Mouse (Mus musculus): ENCODE measurements around the gene Gpld1. TPM values are rescaled to one million over a fixed set of nuclear protein-coding genes. Genes with fewer than 3 reads are reported as not detected.

Gpld1 gene
- total RNA-seq (2021), result 10 to 100 TPM; 11.9 to 20.7 TPM

GRCm38 (mm10) chr13:24942512-24943282, at the start of gene Gpld1:
Gpld1 (plus strand) TSS chr13:24943152.
- DNase-seq (ENCODE audit: extremely low spot score in 1 of 2, low spot score in 1 of 2), result no peak

DNA sequence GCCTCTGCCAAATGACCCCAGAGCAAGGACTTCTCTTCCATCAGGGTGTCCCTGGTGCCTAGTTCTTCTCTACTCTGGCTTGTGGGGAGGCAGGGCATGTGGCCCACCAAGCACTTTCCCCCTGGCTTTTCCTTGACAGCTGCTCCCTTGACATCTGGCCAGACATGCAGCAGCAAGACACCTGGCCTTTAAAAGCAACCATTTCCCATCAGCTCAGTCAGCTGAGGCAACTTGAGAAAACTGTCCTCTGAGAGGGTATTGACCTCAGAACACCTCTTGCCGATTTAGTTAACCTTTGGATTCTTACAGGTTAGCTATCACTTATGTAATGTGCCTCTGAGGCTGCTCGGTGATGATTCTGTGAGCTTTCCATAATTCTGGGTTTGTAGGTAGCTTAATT, 49.1 kb upstream of the Gpld1 start:
- no peak for DNase-seq (ENCODE audit: extremely low spot score in 1 of 2, low spot score in 1 of 2)

DNA sequence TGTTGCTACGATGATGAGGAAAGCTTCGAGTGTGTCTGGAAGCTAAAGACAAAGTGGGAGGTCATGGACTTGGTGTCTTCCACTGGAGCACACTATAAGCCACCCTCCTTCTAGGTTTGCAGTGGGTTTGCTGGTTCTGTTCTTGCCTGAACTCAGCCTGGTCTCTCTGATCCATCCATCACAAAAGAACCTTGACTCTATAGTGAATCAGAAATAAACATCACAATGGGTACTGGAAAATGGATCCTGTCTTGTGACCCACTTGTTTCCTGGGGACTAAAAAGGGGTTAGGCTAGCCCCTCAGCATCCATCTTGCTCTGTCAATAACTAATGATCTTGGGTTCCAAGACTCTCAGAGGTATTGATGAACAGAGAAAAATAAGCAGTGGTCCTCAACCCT, 41.0 kb upstream of the Gpld1 start:
- no peak for DNase-seq (ENCODE audit: extremely low spot score in 1 of 2, low spot score in 1 of 2)

GRCm38 (mm10) chr13:24903412-24903811, 39.5 kb upstream of the Gpld1 start:
- no peak for DNase-seq (ENCODE audit: extremely low spot score in 1 of 2, low spot score in 1 of 2)

- no peak for DNase-seq (ENCODE audit: extremely low spot score in 1 of 2, low spot score in 1 of 2)
Observed at GRCm38 (mm10) chr13:24905422-24905821, 37.5 kb upstream of the Gpld1 start.

- no peak for DNase-seq (ENCODE audit: extremely low spot score in 1 of 2, low spot score in 1 of 2)
Observed at GRCm38 (mm10) chr13:24906831-24907570, 36.0 kb upstream of the Gpld1 start.

GRCm38 (mm10) chr13:24909112-24909511, 33.8 kb upstream of the Gpld1 start:
- DNase-seq (ENCODE audit: extremely low spot score in 1 of 2, low spot score in 1 of 2), result no peak

DNA sequence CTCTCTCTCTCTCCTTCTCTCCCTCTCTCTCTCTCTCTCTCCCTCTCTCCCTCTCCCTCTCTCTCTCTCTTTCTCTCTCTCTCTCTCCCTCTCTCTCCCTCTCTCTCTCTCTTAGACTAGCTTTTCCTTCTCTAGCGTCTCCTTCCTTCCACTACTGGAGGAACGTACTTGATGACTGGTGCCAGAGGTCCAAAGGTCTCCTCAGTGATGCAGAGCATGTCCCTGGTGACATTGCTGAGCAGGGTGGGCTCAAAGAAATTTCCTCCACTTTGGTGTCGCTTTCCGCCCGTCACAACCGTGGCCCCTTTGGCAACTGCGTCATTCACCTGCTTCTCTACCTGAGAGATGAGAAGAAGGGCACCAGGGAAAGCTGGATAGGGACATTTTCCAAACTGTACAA, 29.4 kb upstream of the Gpld1 start:
- no peak for DNase-seq (ENCODE audit: extremely low spot score in 1 of 2, low spot score in 1 of 2)

- DNase-seq (ENCODE audit: extremely low spot score in 1 of 2, low spot score in 1 of 2), result no peak
Observed at GRCm38 (mm10) chr13:24914915-24915314, 28.0 kb upstream of the Gpld1 start.

DNA sequence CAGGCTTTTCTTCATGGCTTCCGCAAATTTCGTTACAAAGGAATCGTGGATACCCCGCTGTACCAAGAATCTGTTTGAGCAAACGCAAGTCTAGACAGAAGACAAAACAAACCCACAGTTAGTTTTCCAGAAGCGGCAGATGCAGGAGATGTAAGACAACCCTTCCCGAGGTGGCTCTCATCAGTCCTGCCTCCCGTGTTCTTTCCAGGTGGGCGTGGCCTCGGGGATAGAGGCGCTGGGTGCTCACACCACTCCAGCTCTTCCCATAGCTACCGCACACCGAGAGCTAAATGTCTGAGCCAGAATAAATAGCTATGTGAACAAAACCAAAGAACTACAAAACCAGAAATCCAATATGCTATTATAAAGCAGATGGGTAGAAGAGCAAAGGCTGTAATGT, 27.1 kb upstream of the Gpld1 start:
- DNase-seq (ENCODE audit: extremely low spot score in 1 of 2, low spot score in 1 of 2), result no peak

DNA sequence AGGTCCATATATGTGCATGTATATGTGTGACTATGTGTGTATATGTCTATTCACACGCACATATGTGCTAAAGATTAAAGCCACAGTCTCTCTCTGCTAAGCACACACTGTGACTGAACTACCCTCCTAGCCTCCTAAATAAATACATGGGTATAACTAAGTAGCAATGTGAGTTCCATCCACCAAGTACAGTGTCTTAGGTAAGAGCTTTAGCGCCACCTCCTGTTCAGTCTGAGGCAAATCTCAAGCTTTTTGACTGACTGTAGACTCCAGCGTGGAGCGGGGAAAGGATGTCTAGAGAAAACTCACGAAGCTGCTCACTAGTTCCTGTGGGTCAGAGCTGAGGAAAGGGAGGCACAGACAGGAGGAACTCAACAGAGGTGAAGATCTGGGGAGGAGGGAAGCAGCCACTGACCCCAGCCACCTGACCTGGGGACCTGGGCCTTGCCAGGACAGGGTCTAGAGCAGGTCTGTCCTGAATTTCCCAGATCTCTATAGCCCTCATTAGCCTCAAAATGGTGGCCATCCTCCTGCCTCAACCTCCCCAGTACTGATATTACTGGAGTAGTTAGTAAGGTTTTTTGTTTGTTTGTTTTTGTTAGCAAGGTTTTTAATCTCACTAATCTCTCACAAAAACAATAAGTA, 22.5 kb upstream of the Gpld1 start:
- DNase-seq (ENCODE audit: extremely low spot score in 1 of 2, low spot score in 1 of 2), result peak in 1 of 2 experiments; percentile 46

GRCm38 (mm10) chr13:24921281-24921680, 21.7 kb upstream of the Gpld1 start:
- DNase-seq (ENCODE audit: extremely low spot score in 1 of 2, low spot score in 1 of 2), result no peak

DNA sequence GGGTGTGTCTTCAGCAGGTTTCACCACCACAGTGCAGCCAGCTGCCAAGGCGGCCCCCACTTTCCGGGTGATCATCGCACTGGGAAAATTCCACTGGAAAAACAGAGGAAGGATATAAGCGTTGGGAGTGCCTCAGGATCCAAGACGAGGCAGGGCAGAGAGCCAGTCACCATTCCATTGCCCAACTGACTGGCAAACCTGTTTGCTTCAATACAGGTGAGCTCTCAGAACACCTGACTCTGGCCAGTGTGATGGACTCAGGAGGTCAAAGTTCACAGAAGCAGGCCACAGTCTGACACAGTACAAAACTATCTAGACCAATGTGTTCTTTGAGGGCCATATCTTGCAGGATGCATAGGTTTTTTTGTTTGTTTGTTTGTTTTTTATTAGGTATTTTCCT, 19.0 kb upstream of the Gpld1 start:
- DNase-seq (ENCODE audit: extremely low spot score in 1 of 2, low spot score in 1 of 2), result no peak

DNA sequence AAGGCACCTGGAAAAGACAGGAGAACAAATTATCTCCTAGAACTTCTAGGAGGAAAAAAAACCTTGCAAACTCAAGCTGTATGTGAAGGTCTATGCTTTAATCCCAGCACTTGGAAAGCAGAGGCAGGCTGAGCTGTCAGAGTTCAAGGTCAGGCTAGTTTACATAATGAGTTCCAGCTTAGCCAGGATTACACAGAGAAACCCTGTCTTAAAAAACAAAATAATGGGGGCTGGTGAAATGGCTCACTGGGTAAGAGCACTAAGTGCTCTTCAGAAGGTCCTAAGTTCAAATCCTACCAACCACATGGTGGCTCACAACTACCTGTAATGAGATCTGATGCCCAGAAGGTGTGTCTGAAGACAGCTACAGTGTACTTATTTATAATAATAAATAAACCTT, 12.4 kb upstream of the Gpld1 start:
- DNase-seq (ENCODE audit: extremely low spot score in 1 of 2, low spot score in 1 of 2), result no peak

GRCm38 (mm10) chr13:24933199-24933598, 9.8 kb upstream of the Gpld1 start:
- DNase-seq (ENCODE audit: extremely low spot score in 1 of 2, low spot score in 1 of 2), result no peak

- DNase-seq (ENCODE audit: extremely low spot score in 1 of 2, low spot score in 1 of 2), result no peak
Observed at GRCm38 (mm10) chr13:24936772-24937107, 6.2 kb upstream of the Gpld1 start.

- DNase-seq (ENCODE audit: extremely low spot score in 1 of 2, low spot score in 1 of 2), result peak; percentile 79
Observed at GRCm38 (mm10) chr13:24937108-24937838, 5.7 kb upstream of the Gpld1 start, which contains the start of gene Aldh5a1. Aldh5a1 (minus strand) TSS chr13:24937661.

- no peak for DNase-seq (ENCODE audit: extremely low spot score in 1 of 2, low spot score in 1 of 2)
Observed at GRCm38 (mm10) chr13:24937839-24938166, 5.1 kb upstream of the Gpld1 start.

- DNase-seq (ENCODE audit: extremely low spot score in 1 of 2, low spot score in 1 of 2), result peak; percentile 54 to 91
Observed at GRCm38 (mm10) chr13:24938683-24939082, 4.3 kb upstream of the Gpld1 start.

DNA sequence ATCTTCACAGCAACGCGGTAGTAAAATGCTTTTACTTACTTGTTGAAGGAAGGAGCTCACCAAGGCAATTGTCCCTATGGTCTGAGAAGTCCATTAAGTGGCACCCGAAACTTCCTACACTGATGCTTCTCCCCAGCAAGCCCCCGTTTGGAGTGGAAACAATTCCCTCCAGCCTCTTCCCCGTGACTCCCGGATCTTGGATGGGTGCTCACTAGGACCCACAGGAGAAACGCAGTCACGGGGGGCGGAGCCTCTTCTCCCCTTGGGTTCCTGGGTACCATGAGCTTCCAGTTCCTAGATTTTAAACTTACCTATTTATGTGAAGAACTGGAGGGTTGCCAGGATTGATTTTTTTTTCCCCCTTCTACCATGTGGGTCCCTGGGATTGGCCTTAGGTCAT, 3.5 kb upstream of the Gpld1 start:
- no peak for DNase-seq (ENCODE audit: extremely low spot score in 1 of 2, low spot score in 1 of 2)

DNA sequence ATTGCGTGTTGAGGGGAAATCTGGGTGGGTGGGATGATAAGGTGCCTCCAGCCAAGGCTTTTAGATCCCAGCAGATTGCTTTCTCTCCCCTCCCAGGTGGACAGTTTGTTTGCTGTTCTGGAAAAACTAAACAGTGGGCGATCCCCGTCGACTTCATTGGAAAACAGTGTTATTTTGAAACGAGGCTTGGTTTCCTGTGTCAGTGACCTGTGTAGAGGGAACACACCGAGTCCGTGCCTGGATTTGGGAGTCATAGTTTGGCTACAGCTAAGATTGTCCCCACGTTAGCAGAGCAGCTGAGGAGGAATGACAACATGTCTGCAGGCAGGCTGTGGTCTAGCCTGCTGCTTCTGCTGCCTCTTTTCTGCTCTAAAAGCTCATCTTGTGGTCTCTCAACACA, 351 bp downstream of the Gpld1 start:
- DNase-seq (ENCODE audit: extremely low spot score in 1 of 2, low spot score in 1 of 2), result no peak
